Mouse (Mus musculus): ENCODE data around the gene Socs3. TPM values are rescaled to one million over a fixed set of nuclear protein-coding genes. Genes with fewer than 3 reads are reported as not detected.

The Socs3 gene
- polyA plus RNA-seq, 1 experiment from 2014 or later, result 15.7 TPM

- H3K4me3 ChIP-seq (ENCODE audit: low read depth, low read length), result no peak overlapping the region
- H3K9me3 ChIP-seq (ENCODE audit: control insufficient read depth, low read length), result no peaks in the 10 kb centered on the region
- H3K4me1 ChIP-seq (replicated peaks; ENCODE audit: control insufficient read depth, insufficient read depth), result peaks cover 34% of the 10 kb centered on the region
- H3K27ac ChIP-seq (replicated peaks), result peak overlapping the region; percentile 46
- TF ChIP-seq EP300 (optimal IDR thresholded peaks at IDR 0.05), result no peak
- no peak for TF ChIP-seq CTCF (IDR thresholded peaks at IDR 0.05; ENCODE audit: low read depth)
- H3K27me3 ChIP-seq (ENCODE audit: control insufficient read depth, insufficient read depth, low read length), result no peaks in the 10 kb centered on the region
- ATAC-seq (ENCODE audit: low FRiP score, low TSS enrichment) (no peak), DNase-seq (ENCODE audit: low spot score) (no peak)
- no peaks in the 10 kb centered on the region for H3K36me3 ChIP-seq (ENCODE audit: control insufficient read depth, insufficient read depth, low read length)
- no peak overlapping the region for H3K4me2 ChIP-seq (replicated peaks; ENCODE audit: low read depth)
- 58% methylated on average over 5 of the region's 5 CpGs for WGBS
- H3K9ac ChIP-seq (ENCODE audit: low read length), result peak overlapping the region; percentile 18; the same call in 1 of the 2 replicates
Measured at GRCm38 (mm10) chr11:117934576-117935368, 35.1 kb downstream of the Socs3 start.

- TF ChIP-seq CTCF (IDR thresholded peaks at IDR 0.05; ENCODE audit: low read depth), result no peak
- no peak for TF ChIP-seq EP300 (optimal IDR thresholded peaks at IDR 0.05)
- Histone ChIP-seq H3K27ac (replicated peaks) (peak overlapping the region; percentile 89), H3K4me3 (ENCODE audit: low read depth, low read length) (no peak overlapping the region), H3K27me3 (ENCODE audit: control insufficient read depth, insufficient read depth, low read length) (no peaks in the 10 kb centered on the region), H3K9me3 (ENCODE audit: control insufficient read depth, low read length) (no peaks in the 10 kb centered on the region), H3K9ac (ENCODE audit: low read length) (no peak overlapping the region), H3K4me2 (replicated peaks; ENCODE audit: low read depth) (no peak overlapping the region), H3K4me1 (replicated peaks; ENCODE audit: control insufficient read depth, insufficient read depth) (peaks cover 34% of the 10 kb centered on the region), H3K36me3 (ENCODE audit: control insufficient read depth, insufficient read depth, low read length) (no peaks in the 10 kb centered on the region)
- DNase-seq (ENCODE audit: low spot score) (peak; percentile 94), ATAC-seq (ENCODE audit: low FRiP score, low TSS enrichment) (peak; percentile 93)
- 17% methylated on average over 2 of the region's 2 CpGs for WGBS
Measured at GRCm38 (mm10) chr11:117934168-117934567, 35.7 kb downstream of the Socs3 start.

- peak; percentile 90 for DNase-seq (ENCODE audit: low spot score)
- H3K4me3 ChIP-seq (ENCODE audit: low read depth, low read length), result no peak overlapping the region
- H3K4me1 ChIP-seq (replicated peaks; ENCODE audit: control insufficient read depth, insufficient read depth), result peaks cover 34% of the 10 kb centered on the region
- H3K27me3 ChIP-seq (ENCODE audit: control insufficient read depth, insufficient read depth, low read length), result no peaks in the 10 kb centered on the region
- H3K9me3 ChIP-seq (ENCODE audit: control insufficient read depth, low read length), result no peaks in the 10 kb centered on the region
- no peak overlapping the region for H3K4me2 ChIP-seq (replicated peaks; ENCODE audit: low read depth)
- peak; percentile 77 for ATAC-seq (ENCODE audit: low FRiP score, low TSS enrichment)
- H3K9ac ChIP-seq (ENCODE audit: low read length), result no peak overlapping the region
- H3K36me3 ChIP-seq (ENCODE audit: control insufficient read depth, insufficient read depth, low read length), result no peaks in the 10 kb centered on the region
- peak overlapping the region; percentile 89 for H3K27ac ChIP-seq (replicated peaks)
- 11% methylated on average over 4 of the region's 4 CpGs for WGBS
- peak; percentile 35 for TF ChIP-seq CTCF (IDR thresholded peaks at IDR 0.05; ENCODE audit: low read depth)
- TF ChIP-seq EP300 (optimal IDR thresholded peaks at IDR 0.05), result no peak
Measured at GRCm38 (mm10) chr11:117932195-117932594, 37.7 kb downstream of the Socs3 start.

- H3K27me3 ChIP-seq (ENCODE audit: control insufficient read depth, insufficient read depth, low read length), result no peaks in the 10 kb centered on the region
Measured at GRCm38 (mm10) chr11:117931576-117931975, 38.3 kb downstream of the Socs3 start.

DNA sequence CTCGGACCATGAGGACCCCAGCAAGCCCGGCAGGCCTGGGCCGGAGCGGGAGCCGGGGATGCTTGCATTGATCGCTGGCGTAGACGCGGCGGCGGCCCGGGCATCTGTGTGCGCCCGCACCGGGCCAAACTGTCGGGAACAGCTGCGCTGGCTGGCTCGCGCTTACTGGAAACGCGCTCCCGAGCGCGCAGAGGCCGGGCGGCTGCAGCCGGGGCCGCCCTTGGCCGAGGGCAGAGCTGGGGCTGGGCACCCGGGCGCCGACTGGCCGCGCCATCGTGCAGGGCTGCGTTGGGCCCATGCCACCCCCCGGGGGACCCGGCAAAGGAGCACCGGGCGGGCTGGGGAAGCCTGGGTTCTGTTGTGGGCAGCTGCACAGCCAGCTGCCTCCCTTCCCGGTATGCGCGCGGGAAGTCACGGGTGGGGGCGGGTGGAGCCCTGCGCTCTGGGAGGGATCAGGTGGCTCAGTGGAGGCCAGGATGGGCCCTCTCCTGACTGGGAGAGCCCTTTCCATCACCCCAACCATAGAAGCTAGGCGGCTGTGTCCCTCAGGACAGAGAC is 39.0 kb downstream of the Socs3 start:
- Histone ChIP-seq H3K4me2 (replicated peaks; ENCODE audit: low read depth) (peak overlapping the region; percentile 80), H3K27me3 (ENCODE audit: control insufficient read depth, insufficient read depth, low read length) (no peaks in the 10 kb centered on the region), H3K9ac (ENCODE audit: low read length) (peak overlapping the region; percentile 65), H3K4me1 (replicated peaks; ENCODE audit: control insufficient read depth, insufficient read depth) (peaks cover 27% of the 10 kb centered on the region), H3K36me3 (ENCODE audit: control insufficient read depth, insufficient read depth, low read length) (no peaks in the 10 kb centered on the region), H3K4me3 (ENCODE audit: low read depth, low read length) (peak overlapping the region; percentile 37), H3K27ac (replicated peaks) (peak overlapping the region; percentile 75), H3K9me3 (ENCODE audit: control insufficient read depth, low read length) (no peaks in the 10 kb centered on the region)
- DNase-seq (ENCODE audit: low spot score) (peak; percentile 82), ATAC-seq (ENCODE audit: low FRiP score, low TSS enrichment) (peak; percentile 19; the same call in 1 of the 2 replicates)
- WGBS, result 2% methylated on average over 36 of the region's 48 CpGs
- TF ChIP-seq EP300 (optimal IDR thresholded peaks at IDR 0.05), result no peak

More at GRCm38 (mm10) chr11:117931576-117931975, 38.3 kb downstream of the Socs3 start:
- Histone ChIP-seq H3K4me2 (replicated peaks; ENCODE audit: low read depth) (no peak overlapping the region), H3K9ac (ENCODE audit: low read length) (no peak overlapping the region), H3K4me3 (ENCODE audit: low read depth, low read length) (no peak overlapping the region), H3K27ac (replicated peaks) (peak overlapping the region; percentile 89), H3K36me3 (ENCODE audit: control insufficient read depth, insufficient read depth, low read length) (no peaks in the 10 kb centered on the region), H3K9me3 (ENCODE audit: control insufficient read depth, low read length) (no peaks in the 10 kb centered on the region), H3K4me1 (replicated peaks; ENCODE audit: control insufficient read depth, insufficient read depth) (peaks cover 33% of the 10 kb centered on the region)
- TF ChIP-seq CTCF (IDR thresholded peaks at IDR 0.05; ENCODE audit: low read depth) (no peak), EP300 (optimal IDR thresholded peaks at IDR 0.05) (no peak)
- WGBS, result 46% methylated on average over 6 of the region's 6 CpGs
- no peak for ATAC-seq (ENCODE audit: low FRiP score, low TSS enrichment)
- no peak for DNase-seq (ENCODE audit: low spot score)

- WGBS, result 78% methylated on average over 1 of the region's 1 CpGs
- H3K9me3 ChIP-seq (ENCODE audit: control insufficient read depth, low read length), result no peaks in the 10 kb centered on the region
- no peak overlapping the region for H3K27ac ChIP-seq (replicated peaks)
- TF ChIP-seq EP300 (optimal IDR thresholded peaks at IDR 0.05) (no peak), CTCF (IDR thresholded peaks at IDR 0.05; ENCODE audit: low read depth) (no peak)
- no peaks in the 10 kb centered on the region for H3K36me3 ChIP-seq (ENCODE audit: control insufficient read depth, insufficient read depth, low read length)
- H3K27me3 ChIP-seq (ENCODE audit: control insufficient read depth, insufficient read depth, low read length), result no peaks in the 10 kb centered on the region
- no peaks in the 10 kb centered on the region for H3K4me1 ChIP-seq (replicated peaks; ENCODE audit: control insufficient read depth, insufficient read depth)
- no peak overlapping the region for H3K4me3 ChIP-seq (ENCODE audit: low read depth, low read length)
- no peak overlapping the region for H3K9ac ChIP-seq (ENCODE audit: low read length)
- DNase-seq (ENCODE audit: low spot score), result no peak
- ATAC-seq (ENCODE audit: low FRiP score, low TSS enrichment), result no peak
- H3K4me2 ChIP-seq (replicated peaks; ENCODE audit: low read depth), result no peak overlapping the region
Measured at GRCm38 (mm10) chr11:117925541-117925940, 44.3 kb downstream of the Socs3 start.
